Mouse (Mus musculus): ENCODE results near the gene Rbm4b. TPM values are rescaled to one million over a fixed set of nuclear protein-coding genes. Genes with fewer than 3 reads are reported as not detected.
A peak's percentile ranks its signal among the peaks of the same experiment; 100 is the strongest.

Rbm4b gene
- total and polyA plus RNA-seq, 3 experiments = 7.0 to 11.1 TPM; not detected in 1

- Histone ChIP-seq H3K36me3 (ENCODE audit: control insufficient read depth in 1 of 2, insufficient read depth in 2 of 2, low read length in 2 of 2) (peaks cover 0 to 3% of the 10 kb centered on the region in 2 experiments; a peak in 2 of 4 replicates), H3K79me2 (ENCODE audit: control insufficient read depth, insufficient read depth, low read length, poor library complexity) (no peaks in the 10 kb centered on the region), H3K27ac (ENCODE audit: control insufficient read depth, low read depth, low read length) (no peak overlapping the region; the same call in 1 of the 2 replicates), H3K9ac (ENCODE audit: control insufficient read depth, low read depth, low read length, poor library complexity, severe bottlenecking) (peak overlapping the region; percentile 12; the same call in 1 of the 2 replicates), H3K4me3 (ENCODE audit: control insufficient read depth in 1 of 2, insufficient read depth in 1 of 2, low read depth in 2 of 2, low read length in 2 of 2) (peak overlapping the region in 1 of 2 experiments; percentile 28; a peak in 1 of 4 replicates), H3K4me1 (ENCODE audit: control insufficient read depth in 1 of 2, insufficient read depth in 2 of 2, low read length in 2 of 2) (peaks cover 0 to 13% of the 10 kb centered on the region in 2 experiments; a peak in 2 of 4 replicates), H3K9me3 (replicated peaks; ENCODE audit: insufficient read depth, low read length) (no peaks in the 10 kb centered on the region), H3K27me3 (ENCODE audit: control insufficient read depth in 1 of 2, insufficient read depth in 2 of 2, low read length in 2 of 2) (no peaks in the 10 kb centered on the region)
- peak; percentile 75 for DNase-seq (ENCODE audit: low read depth, low spot score)
- TF ChIP-seq MAZ (IDR thresholded peaks at IDR 0.05; ENCODE audit: low read depth, low read length) (no peak), ZKSCAN1 (IDR thresholded peaks at IDR 0.05; ENCODE audit: low read depth, low read length) (no peak), ZMIZ1 (IDR thresholded peaks at IDR 0.05; ENCODE audit: low read depth, low read length) (no peak), E2F4 (IDR thresholded peaks at IDR 0.05; ENCODE audit: borderline replicate concordance, low read depth, low read length) (no peak), USF1 (IDR thresholded peaks at IDR 0.05; ENCODE audit: low read depth, low read length) (no peak), ELF1 (IDR thresholded peaks at IDR 0.05; ENCODE audit: low read depth, low read length) (no peak), POLR2AphosphoS2 (IDR thresholded peaks at IDR 0.05; ENCODE audit: low read length) (no peak), SIN3A (IDR thresholded peaks at IDR 0.05; ENCODE audit: low read length) (no peak), MAFK (IDR thresholded peaks at IDR 0.05; ENCODE audit: borderline replicate concordance, low read depth, low read length) (no peak)
Observed at GRCm38 (mm10) chr19:4718716-4719115, 37.6 kb upstream of the Rbm4b start.

- Histone ChIP-seq H3K27ac (ENCODE audit: control insufficient read depth, low read depth, low read length) (no peak overlapping the region), H3K4me3 (ENCODE audit: control insufficient read depth in 1 of 2, insufficient read depth in 1 of 2, low read depth in 2 of 2, low read length in 2 of 2) (no peak overlapping the region), H3K79me2 (ENCODE audit: control insufficient read depth, insufficient read depth, low read length, poor library complexity) (no peaks in the 10 kb centered on the region), H3K36me3 (ENCODE audit: control insufficient read depth in 1 of 2, insufficient read depth in 2 of 2, low read length in 2 of 2) (peaks cover 0 to 3% of the 10 kb centered on the region in 2 experiments; a peak in 2 of 4 replicates), H3K9me3 (replicated peaks; ENCODE audit: insufficient read depth, low read length) (no peaks in the 10 kb centered on the region), H3K4me1 (ENCODE audit: control insufficient read depth in 1 of 2, insufficient read depth in 2 of 2, low read length in 2 of 2) (peaks cover 0 to 13% of the 10 kb centered on the region in 2 experiments; a peak in 2 of 4 replicates), H3K9ac (ENCODE audit: control insufficient read depth, low read depth, low read length, poor library complexity, severe bottlenecking) (no peak overlapping the region), H3K27me3 (ENCODE audit: control insufficient read depth in 1 of 2, insufficient read depth in 2 of 2, low read length in 2 of 2) (no peaks in the 10 kb centered on the region)
- TF ChIP-seq USF1 (IDR thresholded peaks at IDR 0.05; ENCODE audit: low read depth, low read length) = no peak
- TF ChIP-seq JUND (IDR thresholded peaks at IDR 0.05; ENCODE audit: low read depth, low read length) = no peak
- no peak for TF ChIP-seq POLR2A (IDR thresholded peaks at IDR 0.05; ENCODE audit: control insufficient read depth in 1 of 2, insufficient read depth in 1 of 2, low read depth in 1 of 2, low read length in 2 of 2, poor library complexity in 1 of 2)
- DNase-seq (ENCODE audit: low read depth, low spot score) = no peak
Observed at GRCm38 (mm10) chr19:4719351-4719764, 36.9 kb upstream of the Rbm4b start.

- H3K9me3 ChIP-seq (replicated peaks; ENCODE audit: insufficient read depth, low read length) = no peaks in the 10 kb centered on the region
- H3K9ac ChIP-seq (ENCODE audit: control insufficient read depth, low read depth, low read length, poor library complexity, severe bottlenecking) = no peak overlapping the region
- no peaks in the 10 kb centered on the region for H3K27me3 ChIP-seq (ENCODE audit: control insufficient read depth in 1 of 2, insufficient read depth in 2 of 2, low read length in 2 of 2)
- DNase-seq (ENCODE audit: low read depth, low spot score) = no peak
- H3K4me3 ChIP-seq (ENCODE audit: control insufficient read depth in 1 of 2, insufficient read depth in 1 of 2, low read depth in 2 of 2, low read length in 2 of 2) = no peak overlapping the region
- peaks cover 0 to 3% of the 10 kb centered on the region in 2 experiments; a peak in 2 of 4 replicates for H3K36me3 ChIP-seq (ENCODE audit: control insufficient read depth in 1 of 2, insufficient read depth in 2 of 2, low read length in 2 of 2)
- H3K27ac ChIP-seq (ENCODE audit: control insufficient read depth, low read depth, low read length) = no peak overlapping the region
- no peaks in the 10 kb centered on the region for H3K79me2 ChIP-seq (ENCODE audit: control insufficient read depth, insufficient read depth, low read length, poor library complexity)
- peaks cover 0 to 13% of the 10 kb centered on the region in 2 experiments; a peak in 2 of 4 replicates for H3K4me1 ChIP-seq (ENCODE audit: control insufficient read depth in 1 of 2, insufficient read depth in 2 of 2, low read length in 2 of 2)
- TF ChIP-seq KAT2A (conservative IDR thresholded peaks at IDR 0.05; ENCODE audit: low read depth, low read length) (no peak), ZKSCAN1 (IDR thresholded peaks at IDR 0.05; ENCODE audit: low read depth, low read length) (no peak), ZNF384 (IDR thresholded peaks at IDR 0.05; ENCODE audit: low read depth, low read length) (no peak)
Observed at GRCm38 (mm10) chr19:4720112-4720511, 36.2 kb upstream of the Rbm4b start.
